Mouse (Mus musculus): ENCODE data around the gene Slc6a21. TPM values are rescaled to one million over a fixed set of nuclear protein-coding genes. Genes with fewer than 3 reads are reported as not detected.

Gene Slc6a21
- not detected for total RNA-seq (2023)

GRCm38 (mm10) chr7:45277136-45277760, at the start of gene Slc6a21:
Gene Slc6a21 (plus strand): TSS chr7:45277513.

GRCm38 (mm10) chr7:45238723-45239496, 38.4 kb upstream of the Slc6a21 start, which contains the start of gene Cd37:
Gene Cd37 (minus strand): TSS chr7:45239115.

GRCm38 (mm10) chr7:45240633-45241388, 36.5 kb upstream of the Slc6a21 start, which contains the start of gene Slc6a16:
Gene Slc6a16 (plus strand): TSS chr7:45241085.

GRCm38 (mm10) chr7:45333431-45333982, 56.2 kb downstream of the Slc6a21 start, which contains the start of gene Trpm4:
Gene Trpm4 (minus strand): TSS chr7:45333780.

GRCm38 (mm10) chr7:45335056-45335455, 57.7 kb downstream of the Slc6a21 start, which contains the start of gene Hrc:
Gene Hrc (plus strand): TSS chr7:45335290.

Other genes starting within 250 kb of the Slc6a21 start
- gene Prr12, start 224.6 kb upstream of the Slc6a21 start, total RNA-seq (2023): 10 to 100 TPM; 76.8 to 78.7 TPM
- 10 to 100 TPM; 65.9 to 68.4 TPM for gene Nosip, start 215.1 kb upstream of the Slc6a21 start, total RNA-seq (2023)
- 1 to 10 TPM; 1.4 to 1.5 TPM for gene Prrg2, start 214.8 kb upstream of the Slc6a21 start, total RNA-seq (2023)
- 10 to 100 TPM; 16.3 to 23.6 TPM for gene Rcn3, start 185.3 kb upstream of the Slc6a21 start, total RNA-seq (2023)
- gene Fcgrt, start 173.7 kb upstream of the Slc6a21 start, total RNA-seq (2023): 10 to 100 TPM; 28.0 to 35.1 TPM
- 1,000 to 10,000 TPM; 3,284 to 3,343 TPM for gene Rps11, start 153.1 kb upstream of the Slc6a21 start, total RNA-seq (2023)
- gene Rpl13a, start 148.8 kb upstream of the Slc6a21 start, total RNA-seq (2023): 1,000 to 10,000 TPM; 5,708 to 6,154 TPM
- not detected for gene Gm45713, start 141.3 kb upstream of the Slc6a21 start, total RNA-seq (2023)
- 100 to 1,000 TPM; 236 to 250 TPM for gene Flt3l, start 141.1 kb upstream of the Slc6a21 start, total RNA-seq (2023)
- 10 to 100 TPM; 30.3 to 44.8 TPM for gene Pih1d1, start 123.2 kb upstream of the Slc6a21 start, total RNA-seq (2023)
- gene Aldh16a1, start 122.9 kb upstream of the Slc6a21 start, total RNA-seq (2023): 10 to 100 TPM; 55.0 to 58.1 TPM
- gene Slc17a7, start 113.6 kb upstream of the Slc6a21 start, total RNA-seq (2023): under 1 TPM in 1 of 2 experiments, not detected in 1; 0.30 TPM
- gene Gfy, start 97.9 kb upstream of the Slc6a21 start, total RNA-seq (2023): not detected
- not detected for gene Pth2, start 96.5 kb upstream of the Slc6a21 start, total RNA-seq (2023)
- gene Ccdc155, start 72.6 kb upstream of the Slc6a21 start, total RNA-seq (2023): not detected
- gene Dkkl1, start 65.4 kb upstream of the Slc6a21 start, total RNA-seq (2023): 1 to 10 TPM in 1 of 2 experiments, under 1 TPM in 1; 0.83 to 1.0 TPM
- gene Tead2, start 61.8 kb upstream of the Slc6a21 start, total RNA-seq (2023): not detected
- gene Cd37, start 38.4 kb upstream of the Slc6a21 start, total RNA-seq (2023): 100 to 1,000 TPM; 270 to 288 TPM
- gene Slc6a16, start 36.4 kb upstream of the Slc6a21 start, total RNA-seq (2023): not detected
- gene Trpm4, start 56.3 kb downstream of the Slc6a21 start, total RNA-seq (2023): 10 to 100 TPM; 11.4 to 15.3 TPM
- not detected for gene Hrc, start 57.8 kb downstream of the Slc6a21 start, total RNA-seq (2023)
- gene Ppfia3, start 89.5 kb downstream of the Slc6a21 start, total RNA-seq (2023): under 1 TPM; 0.15 to 0.50 TPM
- 1 to 10 TPM; 3.0 to 3.6 TPM for gene Lin7b, start 93.1 kb downstream of the Slc6a21 start, total RNA-seq (2023)
- gene Snrnp70, start 118.2 kb downstream of the Slc6a21 start, total RNA-seq (2023): 100 to 1,000 TPM; 682 to 709 TPM
- not detected for gene Kcna7, start 128.1 kb downstream of the Slc6a21 start, total RNA-seq (2023)
- gene Ntf5, start 136.2 kb downstream of the Slc6a21 start, total RNA-seq (2023): not detected
- gene Lhb, start 143.3 kb downstream of the Slc6a21 start, total RNA-seq (2023): not detected
- gene Gys1, start 157.3 kb downstream of the Slc6a21 start, total RNA-seq (2023): 1 to 10 TPM; 6.5 to 6.8 TPM
- gene Ruvbl2, start 160.6 kb downstream of the Slc6a21 start, total RNA-seq (2023): 10 to 100 TPM; 48.6 to 51.6 TPM
- 100 to 1,000 TPM; 409 to 413 TPM for gene Ftl1, start 182.4 kb downstream of the Slc6a21 start, total RNA-seq (2023)
- gene Bax, start 189.4 kb downstream of the Slc6a21 start, total RNA-seq (2023): 10 to 100 TPM; 79.4 to 86.6 TPM
- gene Tulp2, start 204.4 kb downstream of the Slc6a21 start, total RNA-seq (2023): not detected
- not detected for gene Gm45808, start 209.3 kb downstream of the Slc6a21 start, total RNA-seq (2023)
- under 1 TPM; 0.62 to 0.96 TPM for gene Dhdh, start 211.3 kb downstream of the Slc6a21 start, total RNA-seq (2023)
- gene Nucb1, start 232.9 kb downstream of the Slc6a21 start, total RNA-seq (2023): 100 to 1,000 TPM in 1 of 2 experiments, 10 to 100 TPM in 1; 99.7 to 118 TPM
- gene Ppp1r15a, start 248.8 kb downstream of the Slc6a21 start, total RNA-seq (2023): 100 to 1,000 TPM; 770 to 887 TPM
- gene Plekha4, start 248.8 kb downstream of the Slc6a21 start, total RNA-seq (2023): 1 to 10 TPM; 1.2 to 1.4 TPM

Measured in T-cell, adult 66 days (primary cell).